Mouse (Mus musculus) hindbrain, embryonic 13.5 days (tissue): ENCODE results near the gene Slc7a1. TPM values are rescaled to one million over a fixed set of nuclear protein-coding genes. Genes with fewer than 3 reads are reported as not detected.

ENCODE experiments used
- polyA plus RNA-seq: library from polyadenylated mRNA; unstranded; fragments of >200 nt; fragmentation: Nextera tagmentation; extraction: Ambion mirVana; gene quantifications from 2 replicates; pipeline ENCODE4 v1.2.1, GENCODE M21; 2015

Gene Slc7a1
- polyA plus RNA-seq, 1 experiment from 2014 or later, result 29.6 TPM

Other genes starting within 250 kb of the Slc7a1 start
- gene Ubl3, start 152.9 kb upstream of the Slc7a1 start, polyA plus RNA-seq, result 77.5 and 88.4 TPM in 2 replicates